Mouse (Mus musculus): ENCODE results near the gene Ninj2. TPM values are rescaled to one million over a fixed set of nuclear protein-coding genes. Genes with fewer than 3 reads are reported as not detected.

Gene Ninj2
- polyA plus RNA-seq, 1 experiment from 2014 or later = not detected

DNA sequence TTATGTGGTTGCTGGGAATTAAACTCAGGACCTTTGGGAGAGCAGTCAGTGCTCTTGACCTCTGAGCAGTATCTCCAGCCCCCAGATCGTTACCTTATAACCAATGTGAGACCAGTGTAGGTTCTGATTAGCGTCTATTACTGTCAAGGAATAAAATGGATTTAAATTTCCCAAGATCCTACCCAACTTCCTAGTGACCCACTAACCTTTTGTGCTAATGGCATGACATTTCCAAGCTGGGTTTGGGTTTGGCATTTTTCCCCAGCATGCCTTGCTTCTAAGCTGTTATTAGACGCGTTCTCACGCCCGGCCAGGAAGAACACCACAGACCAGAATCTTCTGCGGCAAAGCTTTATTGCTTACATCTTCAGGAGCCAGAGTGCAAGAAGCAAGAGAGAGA, 34.2 kb downstream of the Ninj2 start:
- H3K36me3 ChIP-seq (ENCODE audit: control insufficient read depth, insufficient read depth, low read length) = no peaks in the 10 kb centered on the region
- ATAC-seq (replicated peaks; ENCODE audit: low FRiP score) (no peak), DNase-seq (ENCODE audit: low spot score) (no peak)
- H3K9me3 ChIP-seq (ENCODE audit: control insufficient read depth, low read length) = no peaks in the 10 kb centered on the region
- no peak overlapping the region for H3K4me2 ChIP-seq (ENCODE audit: low read depth, low read length, severe bottlenecking)
- H3K4me1 ChIP-seq (replicated peaks; ENCODE audit: control insufficient read depth, insufficient read depth, low read length) = no peaks in the 10 kb centered on the region
- no peaks in the 10 kb centered on the region for H3K27me3 ChIP-seq (ENCODE audit: control insufficient read depth, insufficient read depth, low read length)
- 95% methylated on average over 7 of the region's 7 CpGs for WGBS
- no peak overlapping the region for H3K27ac ChIP-seq (ENCODE audit: low read depth, low read length)
- no peak overlapping the region for H3K9ac ChIP-seq (ENCODE audit: low read length)
- H3K4me3 ChIP-seq (ENCODE audit: low read depth, low read length) = no peak overlapping the region

DNA sequence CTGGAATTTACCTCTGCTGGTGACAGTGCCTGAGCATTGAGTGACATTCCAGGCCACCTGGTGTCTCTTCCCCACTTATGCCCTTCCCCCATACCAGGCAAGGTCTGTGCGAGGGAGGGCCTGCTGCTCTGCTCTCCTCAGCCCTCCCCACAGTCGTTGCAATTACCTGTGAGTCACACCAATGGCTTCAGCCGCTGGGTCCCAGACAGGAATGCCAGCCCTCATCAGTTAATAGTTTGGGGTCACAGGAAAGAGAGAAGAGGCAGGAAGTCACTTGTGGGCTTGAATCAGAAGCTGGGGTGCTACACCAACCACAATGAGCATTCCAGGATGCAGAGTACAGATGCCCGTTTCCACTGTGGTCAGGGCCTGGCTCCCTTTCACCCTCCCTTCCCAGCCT, 41.6 kb downstream of the Ninj2 start:
- no peaks in the 10 kb centered on the region for H3K27me3 ChIP-seq (ENCODE audit: control insufficient read depth, insufficient read depth, low read length)
- no peaks in the 10 kb centered on the region for H3K4me1 ChIP-seq (replicated peaks; ENCODE audit: control insufficient read depth, insufficient read depth, low read length)
- DNase-seq (ENCODE audit: low spot score) (no peak), ATAC-seq (replicated peaks; ENCODE audit: low FRiP score) (no peak)
- H3K9ac ChIP-seq (ENCODE audit: low read length) = no peak overlapping the region
- no peaks in the 10 kb centered on the region for H3K9me3 ChIP-seq (ENCODE audit: control insufficient read depth, low read length)
- no peak overlapping the region for H3K4me3 ChIP-seq (ENCODE audit: low read depth, low read length)
- no peaks in the 10 kb centered on the region for H3K36me3 ChIP-seq (ENCODE audit: control insufficient read depth, insufficient read depth, low read length)
- H3K27ac ChIP-seq (ENCODE audit: low read depth, low read length) = no peak overlapping the region
- 85% methylated on average over 4 of the region's 4 CpGs for WGBS
- no peak overlapping the region for H3K4me2 ChIP-seq (ENCODE audit: low read depth, low read length, severe bottlenecking)

- 70% methylated on average over 1 of the region's 1 CpGs for WGBS
- no peaks in the 10 kb centered on the region for H3K9me3 ChIP-seq (ENCODE audit: control insufficient read depth, low read length)
- H3K4me1 ChIP-seq (replicated peaks; ENCODE audit: control insufficient read depth, insufficient read depth, low read length) = no peaks in the 10 kb centered on the region
Observed at GRCm38 (mm10) chr6:120145439-120145838, 52.3 kb downstream of the Ninj2 start.

GRCm38 (mm10) chr6:120146676-120147075, 53.5 kb downstream of the Ninj2 start:
- WGBS = 80% methylated on average over 10 of the region's 10 CpGs
- DNase-seq (ENCODE audit: low spot score) (no peak), ATAC-seq (replicated peaks; ENCODE audit: low FRiP score) (no peak)
- H3K27me3 ChIP-seq (ENCODE audit: control insufficient read depth, insufficient read depth, low read length) = no peaks in the 10 kb centered on the region
- no peaks in the 10 kb centered on the region for H3K4me1 ChIP-seq (replicated peaks; ENCODE audit: control insufficient read depth, insufficient read depth, low read length)
- H3K4me3 ChIP-seq (ENCODE audit: low read depth, low read length) = no peak overlapping the region
- no peak overlapping the region for H3K27ac ChIP-seq (ENCODE audit: low read depth, low read length)
- H3K4me2 ChIP-seq (ENCODE audit: low read depth, low read length, severe bottlenecking) = no peak overlapping the region
- no peaks in the 10 kb centered on the region for H3K9me3 ChIP-seq (ENCODE audit: control insufficient read depth, low read length)
- no peaks in the 10 kb centered on the region for H3K36me3 ChIP-seq (ENCODE audit: control insufficient read depth, insufficient read depth, low read length)
- H3K9ac ChIP-seq (ENCODE audit: low read length) = no peak overlapping the region

More at GRCm38 (mm10) chr6:120145439-120145838, 52.3 kb downstream of the Ninj2 start:
- DNase-seq (ENCODE audit: low spot score) = no peak
- Histone ChIP-seq H3K36me3 (ENCODE audit: control insufficient read depth, insufficient read depth, low read length) (no peaks in the 10 kb centered on the region), H3K9ac (ENCODE audit: low read length) (no peak overlapping the region), H3K4me2 (ENCODE audit: low read depth, low read length, severe bottlenecking) (no peak overlapping the region), H3K4me3 (ENCODE audit: low read depth, low read length) (no peak overlapping the region), H3K27ac (ENCODE audit: low read depth, low read length) (no peak overlapping the region), H3K27me3 (ENCODE audit: control insufficient read depth, insufficient read depth, low read length) (no peaks in the 10 kb centered on the region)
- ATAC-seq (replicated peaks; ENCODE audit: low FRiP score) = no peak

DNA sequence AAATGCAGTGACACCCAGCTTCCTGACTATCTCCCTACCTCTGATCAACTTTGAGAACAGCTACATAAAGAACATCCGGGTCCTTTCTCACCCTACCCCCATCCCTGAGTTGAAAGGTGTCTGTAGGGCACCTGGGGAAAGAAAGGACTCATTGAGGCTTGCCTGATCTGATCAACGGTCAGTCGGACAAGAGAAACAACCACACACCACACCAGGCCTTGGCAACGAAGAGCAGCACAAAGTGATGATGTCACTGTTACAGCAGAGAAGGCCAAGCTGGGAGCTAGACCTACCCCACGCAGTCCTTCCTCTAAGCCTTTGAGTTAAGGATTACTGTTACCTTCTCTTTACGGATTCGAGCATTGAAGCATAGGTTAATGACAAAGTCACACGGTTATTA, 54.3 kb downstream of the Ninj2 start:
- 55% methylated on average over 8 of the region's 8 CpGs for WGBS
- Histone ChIP-seq H3K9ac (ENCODE audit: low read length) (no peak overlapping the region), H3K4me3 (ENCODE audit: low read depth, low read length) (no peak overlapping the region), H3K27me3 (ENCODE audit: control insufficient read depth, insufficient read depth, low read length) (no peaks in the 10 kb centered on the region), H3K4me2 (ENCODE audit: low read depth, low read length, severe bottlenecking) (no peak overlapping the region), H3K27ac (ENCODE audit: low read depth, low read length) (no peak overlapping the region), H3K36me3 (ENCODE audit: control insufficient read depth, insufficient read depth, low read length) (no peaks in the 10 kb centered on the region), H3K9me3 (ENCODE audit: control insufficient read depth, low read length) (no peaks in the 10 kb centered on the region), H3K4me1 (replicated peaks; ENCODE audit: control insufficient read depth, insufficient read depth, low read length) (no peaks in the 10 kb centered on the region)
- DNase-seq (ENCODE audit: low spot score) (no peak), ATAC-seq (replicated peaks; ENCODE audit: low FRiP score) (no peak)

- ATAC-seq (replicated peaks; ENCODE audit: low FRiP score) (no peak), DNase-seq (ENCODE audit: low spot score) (no peak)
- Histone ChIP-seq H3K9ac (ENCODE audit: low read length) (no peak overlapping the region), H3K36me3 (ENCODE audit: control insufficient read depth, insufficient read depth, low read length) (no peaks in the 10 kb centered on the region), H3K9me3 (ENCODE audit: control insufficient read depth, low read length) (no peaks in the 10 kb centered on the region), H3K4me3 (ENCODE audit: low read depth, low read length) (no peak overlapping the region), H3K4me1 (replicated peaks; ENCODE audit: control insufficient read depth, insufficient read depth, low read length) (no peaks in the 10 kb centered on the region), H3K27ac (ENCODE audit: low read depth, low read length) (no peak overlapping the region), H3K27me3 (ENCODE audit: control insufficient read depth, insufficient read depth, low read length) (no peaks in the 10 kb centered on the region), H3K4me2 (ENCODE audit: low read depth, low read length, severe bottlenecking) (no peak overlapping the region)
- 91% methylated on average over 12 of the region's 12 CpGs for WGBS
Observed at GRCm38 (mm10) chr6:120148716-120149392, 55.7 kb downstream of the Ninj2 start.

- H3K9ac ChIP-seq (ENCODE audit: low read length) = no peak overlapping the region
- H3K27ac ChIP-seq (ENCODE audit: low read depth, low read length) = no peak overlapping the region
- WGBS = 84% methylated on average over 12 of the region's 12 CpGs
- no peaks in the 10 kb centered on the region for H3K9me3 ChIP-seq (ENCODE audit: control insufficient read depth, low read length)
- H3K4me1 ChIP-seq (replicated peaks; ENCODE audit: control insufficient read depth, insufficient read depth, low read length) = no peaks in the 10 kb centered on the region
- DNase-seq (ENCODE audit: low spot score) = no peak
- H3K36me3 ChIP-seq (ENCODE audit: control insufficient read depth, insufficient read depth, low read length) = no peaks in the 10 kb centered on the region
- no peak overlapping the region for H3K4me3 ChIP-seq (ENCODE audit: low read depth, low read length)
- no peak for ATAC-seq (replicated peaks; ENCODE audit: low FRiP score)
- no peak overlapping the region for H3K4me2 ChIP-seq (ENCODE audit: low read depth, low read length, severe bottlenecking)
- H3K27me3 ChIP-seq (ENCODE audit: control insufficient read depth, insufficient read depth, low read length) = no peaks in the 10 kb centered on the region
Observed at GRCm38 (mm10) chr6:120149458-120150120, 56.4 kb downstream of the Ninj2 start.

- Histone ChIP-seq H3K4me2 (ENCODE audit: low read depth, low read length, severe bottlenecking) (no peak overlapping the region), H3K27ac (ENCODE audit: low read depth, low read length) (no peak overlapping the region), H3K9ac (ENCODE audit: low read length) (no peak overlapping the region), H3K4me1 (replicated peaks; ENCODE audit: control insufficient read depth, insufficient read depth, low read length) (no peaks in the 10 kb centered on the region), H3K27me3 (ENCODE audit: control insufficient read depth, insufficient read depth, low read length) (no peaks in the 10 kb centered on the region), H3K9me3 (ENCODE audit: control insufficient read depth, low read length) (no peaks in the 10 kb centered on the region), H3K36me3 (ENCODE audit: control insufficient read depth, insufficient read depth, low read length) (no peaks in the 10 kb centered on the region), H3K4me3 (ENCODE audit: low read depth, low read length) (no peak overlapping the region)
- 79% methylated on average over 3 of the region's 3 CpGs for WGBS
- DNase-seq (ENCODE audit: low spot score) (no peak), ATAC-seq (replicated peaks; ENCODE audit: low FRiP score) (no peak)
Observed at GRCm38 (mm10) chr6:120150206-120150605, 57.1 kb downstream of the Ninj2 start.

GRCm38 (mm10) chr6:120151616-120152053, 58.5 kb downstream of the Ninj2 start:
- H3K4me2 ChIP-seq (ENCODE audit: low read depth, low read length, severe bottlenecking) = no peak overlapping the region
- ATAC-seq (replicated peaks; ENCODE audit: low FRiP score) = no peak
- H3K36me3 ChIP-seq (ENCODE audit: control insufficient read depth, insufficient read depth, low read length) = no peaks in the 10 kb centered on the region
- H3K27ac ChIP-seq (ENCODE audit: low read depth, low read length) = no peak overlapping the region
- no peaks in the 10 kb centered on the region for H3K9me3 ChIP-seq (ENCODE audit: control insufficient read depth, low read length)
- H3K9ac ChIP-seq (ENCODE audit: low read length) = no peak overlapping the region
- H3K4me3 ChIP-seq (ENCODE audit: low read depth, low read length) = no peak overlapping the region
- no peak for DNase-seq (ENCODE audit: low spot score)
- H3K27me3 ChIP-seq (ENCODE audit: control insufficient read depth, insufficient read depth, low read length) = no peaks in the 10 kb centered on the region
- 75% methylated on average over 3 of the region's 3 CpGs for WGBS
- no peaks in the 10 kb centered on the region for H3K4me1 ChIP-seq (replicated peaks; ENCODE audit: control insufficient read depth, insufficient read depth, low read length)
